Mouse (Mus musculus): Measurements from ENCODE around the gene Wnk2.

Gene Wnk2

DNA sequence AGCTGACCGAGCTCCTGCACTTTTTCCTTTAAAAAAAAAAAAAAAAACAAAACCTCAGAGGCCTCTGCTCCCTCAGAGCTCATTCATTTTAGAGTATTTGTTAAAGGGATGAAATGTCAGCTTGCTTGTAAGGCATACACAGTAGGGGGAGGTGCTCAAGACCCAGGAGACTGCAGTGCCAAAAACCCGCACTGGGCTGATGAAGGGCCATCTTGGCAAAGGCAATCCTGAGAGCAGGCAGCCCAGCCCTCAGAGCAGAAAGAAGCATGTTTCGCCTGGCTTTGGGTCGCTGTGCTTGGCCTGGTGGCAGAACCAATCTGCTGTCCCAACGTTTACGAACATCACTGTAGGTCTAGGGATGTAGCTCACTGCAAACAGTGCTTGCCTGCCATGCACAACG lies 44.6 kb downstream of the Wnk2 start:
- in situ Hi-C loops (cut with MboI; ENCODE audit: low sequenced_read_pairs): no loop called here

DNA sequence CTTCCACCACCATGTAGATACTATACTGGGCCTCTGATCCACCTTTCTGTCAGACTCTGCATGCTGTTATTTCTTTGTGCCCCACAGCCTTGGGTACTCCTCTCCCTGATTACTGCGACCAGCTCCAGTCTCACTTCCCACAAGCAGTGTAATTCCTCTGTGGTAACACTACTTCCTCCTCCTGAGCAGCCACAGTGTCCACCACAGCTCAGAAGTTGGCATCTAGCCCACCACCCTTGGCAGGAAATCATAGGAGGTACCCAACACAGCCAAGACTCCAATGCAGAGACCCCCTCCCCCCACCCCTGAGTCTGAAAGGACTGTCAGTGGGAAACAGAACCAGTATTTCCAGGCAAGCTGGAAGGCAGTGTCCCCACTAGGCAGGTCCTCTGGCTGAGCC lies 47.4 kb downstream of the Wnk2 start:
- in situ Hi-C loops (cut with MboI; ENCODE audit: low sequenced_read_pairs): no loop called here

DNA sequence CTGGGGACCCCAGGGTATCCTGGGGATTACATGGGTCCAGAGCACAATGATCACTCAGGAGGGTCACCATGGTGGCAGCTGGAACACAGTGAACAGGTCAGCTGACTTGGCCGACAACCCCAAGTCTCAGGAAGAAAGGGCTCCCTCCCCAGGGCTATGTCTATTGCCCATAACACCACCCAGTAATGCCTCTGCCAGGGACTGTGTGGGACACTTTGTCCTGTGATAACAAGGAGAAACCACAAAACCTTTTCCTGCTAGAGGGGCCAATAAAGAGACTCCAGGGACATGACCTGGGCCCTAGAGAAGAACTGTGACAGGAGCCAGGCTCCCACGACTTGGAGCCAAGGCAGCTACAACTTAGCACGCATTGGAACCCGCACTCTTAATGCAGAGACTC lies 51.0 kb downstream of the Wnk2 start:
- in situ Hi-C loops (cut with MboI; ENCODE audit: low sequenced_read_pairs): no loop called here

GRCm38 (mm10) chr13:49094667-49095066 lies 53.1 kb downstream of the Wnk2 start:
- in situ Hi-C loops (cut with MboI; ENCODE audit: low sequenced_read_pairs): no loop called here

GRCm38 (mm10) chr13:49093471-49093891 lies 54.3 kb downstream of the Wnk2 start:
- in situ Hi-C loops (cut with MboI; ENCODE audit: low sequenced_read_pairs): no loop called here

GRCm38 (mm10) chr13:49092596-49092995 lies 55.2 kb downstream of the Wnk2 start:
- in situ Hi-C loops (cut with MboI; ENCODE audit: low sequenced_read_pairs): no loop called here

DNA sequence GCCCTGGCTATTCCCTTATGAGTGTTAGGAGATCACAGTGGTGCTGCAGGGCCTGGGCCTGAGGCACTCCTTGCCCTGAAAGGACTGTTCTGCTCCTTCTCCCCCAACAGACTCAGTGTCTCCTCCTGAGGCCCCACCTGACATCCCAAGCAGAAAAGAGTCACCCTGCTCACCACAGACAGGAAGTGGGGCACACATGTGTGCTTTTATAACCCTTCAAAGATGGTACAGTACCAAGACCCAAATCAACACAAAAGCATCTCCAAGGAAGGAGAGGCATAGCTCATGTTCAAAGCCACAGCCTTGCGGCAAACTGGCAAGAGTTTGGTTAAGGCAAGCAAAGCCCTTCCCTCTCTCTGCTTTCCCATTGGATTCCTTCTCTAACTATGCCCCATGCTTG lies 57.6 kb downstream of the Wnk2 start:
- in situ Hi-C loops (cut with MboI; ENCODE audit: low sequenced_read_pairs): no loop called here

GRCm38 (mm10) chr13:49088874-49089273 lies 58.9 kb downstream of the Wnk2 start:
- in situ Hi-C loops (cut with MboI; ENCODE audit: low sequenced_read_pairs): no loop called here

GRCm38 (mm10) chr13:49087420-49087819 lies 60.4 kb downstream of the Wnk2 start:
- in situ Hi-C loops (cut with MboI; ENCODE audit: low sequenced_read_pairs): no loop called here

- in situ Hi-C loops (cut with MboI; ENCODE audit: low sequenced_read_pairs): no loop called here
These were observed 61.4 kb downstream of the Wnk2 start for GRCm38 (mm10) chr13:49086431-49086830.

- in situ Hi-C loops (cut with MboI; ENCODE audit: low sequenced_read_pairs): no loop called here
These were observed 62.6 kb downstream of the Wnk2 start for GRCm38 (mm10) chr13:49085211-49085610.

GRCm38 (mm10) chr13:49084781-49085180 lies 63.0 kb downstream of the Wnk2 start:
- in situ Hi-C loops (cut with MboI; ENCODE audit: low sequenced_read_pairs): no loop called here

DNA sequence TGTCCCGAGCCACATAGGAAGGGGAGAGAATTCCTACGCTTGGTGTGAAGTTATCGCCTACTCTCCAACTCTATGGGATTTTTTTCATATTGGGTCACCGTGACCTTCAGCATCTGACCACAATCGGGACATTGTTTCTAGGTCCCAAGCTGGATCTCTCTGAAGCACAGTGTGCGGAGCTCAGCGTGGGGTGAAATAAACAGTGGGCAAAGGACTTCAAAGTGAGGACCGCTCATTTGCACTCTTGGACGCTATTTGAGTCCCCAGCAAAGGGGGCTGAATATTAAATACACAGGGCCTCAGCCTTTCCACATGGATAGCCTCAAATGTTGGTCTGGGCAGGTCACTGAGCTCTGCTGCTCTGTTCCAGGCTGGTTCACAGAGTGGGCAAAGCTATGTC lies 63.9 kb downstream of the Wnk2 start:
- in situ Hi-C loops (cut with MboI; ENCODE audit: low sequenced_read_pairs): no loop called here

GRCm38 (mm10) chr13:49082151-49082879 lies 65.5 kb downstream of the Wnk2 start:
- in situ Hi-C loops (cut with MboI; ENCODE audit: low sequenced_read_pairs): no loop called here

- in situ Hi-C loops (cut with MboI; ENCODE audit: low sequenced_read_pairs): no loop called here
These were observed 71.6 kb downstream of the Wnk2 start for GRCm38 (mm10) chr13:49076196-49076595.

GRCm38 (mm10) chr13:49075377-49075776 lies 72.4 kb downstream of the Wnk2 start:
- in situ Hi-C loops (cut with MboI; ENCODE audit: low sequenced_read_pairs): no loop called here

DNA sequence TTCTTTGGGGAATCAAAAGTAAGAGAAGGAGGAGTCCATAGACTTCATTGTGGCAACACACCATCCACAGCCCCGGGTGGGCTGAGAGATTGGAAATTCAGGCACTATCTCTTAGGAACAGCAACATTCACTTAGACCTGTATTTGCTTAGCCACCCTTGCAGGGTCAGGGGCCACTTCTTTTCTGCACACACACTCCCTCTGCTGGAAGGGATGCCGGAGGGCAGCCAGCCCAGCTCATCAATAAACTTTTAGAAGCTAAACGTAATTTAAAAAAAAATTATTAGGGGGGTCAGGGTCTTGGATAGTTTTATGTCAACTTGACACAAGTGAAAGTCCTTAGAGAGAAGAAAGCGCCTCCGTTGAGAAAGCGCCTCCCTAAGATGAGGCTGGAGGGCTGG lies 74.5 kb downstream of the Wnk2 start:
- in situ Hi-C loops (cut with MboI; ENCODE audit: low sequenced_read_pairs): no loop called here

DNA sequence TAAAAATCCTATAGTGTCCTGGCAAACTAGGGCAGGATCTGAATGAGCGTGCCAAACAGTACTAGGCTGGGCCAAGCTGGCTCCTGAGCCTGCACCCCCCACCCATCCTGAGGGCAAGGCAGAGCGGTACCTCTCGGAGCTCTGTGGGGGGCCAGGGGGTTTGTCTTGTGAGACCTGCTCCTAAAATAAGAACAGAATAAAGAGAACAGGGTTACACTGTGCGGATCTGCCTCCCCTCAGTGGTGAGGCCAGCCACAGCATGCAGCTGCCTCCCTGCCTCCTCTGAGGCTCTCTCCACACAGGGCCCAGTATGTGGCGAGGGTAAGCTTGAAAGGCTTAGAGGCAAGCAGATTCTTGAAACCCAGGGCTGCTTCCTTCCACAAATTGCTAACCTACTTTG lies 76.0 kb downstream of the Wnk2 start:
- in situ Hi-C loops (cut with MboI; ENCODE audit: low sequenced_read_pairs): no loop called here

GRCm38 (mm10) chr13:49069979-49070378 lies 77.8 kb downstream of the Wnk2 start:
- in situ Hi-C loops (cut with MboI; ENCODE audit: low sequenced_read_pairs): no loop called here

- in situ Hi-C loops (cut with MboI; ENCODE audit: low sequenced_read_pairs): no loop called here
These were observed 78.4 kb downstream of the Wnk2 start for GRCm38 (mm10) chr13:49069393-49069792.

DNA sequence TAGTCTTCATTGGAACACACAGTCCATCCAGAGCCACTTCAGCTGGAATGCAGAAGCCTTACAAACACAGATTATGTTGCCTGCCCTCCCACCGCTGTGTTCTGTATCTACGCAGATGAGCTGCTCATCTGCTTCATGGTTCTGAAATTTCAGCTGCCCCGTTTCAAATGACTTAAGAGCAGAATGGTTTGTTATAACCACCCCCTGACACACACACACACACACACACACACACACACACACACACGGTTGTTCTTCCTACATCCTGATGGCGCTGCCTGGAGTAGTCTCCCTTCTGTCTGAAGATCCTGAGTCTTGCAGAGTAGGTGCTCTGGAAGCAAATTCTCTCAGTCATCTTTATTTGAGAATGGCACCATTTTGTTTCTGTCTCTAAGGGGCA lies 83.6 kb downstream of the Wnk2 start:
- in situ Hi-C loops (cut with MboI; ENCODE audit: low sequenced_read_pairs): no loop called here

- in situ Hi-C loops (cut with MboI; ENCODE audit: low sequenced_read_pairs): no loop called here
These were observed 87.4 kb downstream of the Wnk2 start for GRCm38 (mm10) chr13:49060456-49060855.

- in situ Hi-C loops (cut with MboI; ENCODE audit: low sequenced_read_pairs): no loop called here
These were observed 89.3 kb downstream of the Wnk2 start for GRCm38 (mm10) chr13:49058528-49058927.
